Mouse (Mus musculus) forebrain, embryonic 10.5 days (tissue): ENCODE data around the gene Clpb. TPM values are rescaled to one million over a fixed set of nuclear protein-coding genes. Genes with fewer than 3 reads are reported as not detected.

ENCODE experiments used
- DNase-seq: peaks from one replicate; pipeline ENCODE4 v3.0.0-alpha.2; 2017; ENCODE audit warnings: low spot score; ENCODE audit errors: extremely low spot score
- H3K27ac ChIP-seq: fragments of 300-500 bp; sonication (generic); 2 replicates; pipeline ENCODE4 v1.5.1; 2016; ENCODE audit warnings: mild to moderate bottlenecking
- H3K27me3 ChIP-seq: fragments of 300-500 bp; sonication (generic); 2 replicates; pipeline ENCODE4 v1.6.1; 2016; ENCODE audit warnings: mild to moderate bottlenecking; ENCODE audit not compliant: poor library complexity, severe bottlenecking
- H3K36me3 ChIP-seq: fragments of 300-500 bp; sonication (generic); replicated peaks from 2 replicates; pipeline ENCODE4 v1.6.1; 2016; ENCODE audit warnings: mild to moderate bottlenecking, moderate library complexity
- H3K4me1 ChIP-seq: fragments of 300-500 bp; sonication (generic); 2 replicates; pipeline ENCODE4 v1.6.1; 2016
- H3K4me3 ChIP-seq: fragments of 300-500 bp; sonication (generic); 2 replicates; pipeline ENCODE4 v1.5.1; 2016; ENCODE audit warnings: mild to moderate bottlenecking, moderate library complexity
- H3K9me3 ChIP-seq: fragments of 300-500 bp; sonication (generic); 2 replicates; pipeline ENCODE4 v1.6.1; 2016; ENCODE audit warnings: mild to moderate bottlenecking, moderate library complexity
- WGBS: fragments of 180-500 bp; shearing (Covaris S2); methylation state at CpG from one replicate; pipeline ENCODE4 v1.1.7; 2016; 5-methylcytosine and 5-hydroxymethylcytosine counted together
- polyA plus RNA-seq: library from polyadenylated mRNA; unstranded; fragments of >200 nt; fragmentation: Nextera tagmentation; extraction: Ambion mirVana; gene quantifications from 2 replicates; pipeline ENCODE4 v1.2.1, GENCODE M21; 2016

The Clpb gene
- polyA plus RNA-seq, 1 experiment from 2014 or later: 52.3 TPM

DNA sequence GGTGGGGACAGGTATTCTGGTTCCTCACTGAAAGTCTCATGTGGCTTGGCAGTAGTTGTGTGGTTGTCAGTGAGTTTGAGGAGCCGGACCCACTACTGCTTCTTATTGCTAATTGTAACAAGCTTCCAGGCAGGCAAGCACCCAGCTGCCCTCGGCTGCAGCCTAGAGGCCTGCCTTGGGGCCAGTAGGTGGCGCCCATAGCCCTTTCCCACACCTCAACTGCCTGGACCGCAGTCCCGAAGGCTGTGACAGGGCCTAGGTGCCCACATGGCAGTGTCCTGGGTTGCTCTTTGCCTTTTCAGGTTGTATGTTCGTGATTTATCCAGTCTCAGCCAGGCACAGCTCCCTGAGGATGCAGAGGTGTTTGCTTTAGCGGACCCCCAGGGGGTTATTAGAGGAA lies 16.2 kb downstream of the Clpb start:
- Histone ChIP-seq H3K4me1 (peaks cover 80% of the 10 kb centered on the region), H3K27ac (no peak overlapping the region), H3K36me3 (no peaks in the 10 kb centered on the region), H3K4me3 (no peak overlapping the region), H3K9me3 (no peaks in the 10 kb centered on the region), H3K27me3 (0 out of 2 replicates have a peak, but pooled peaks cover under 1% of the 10 kb centered on the region)
- DNase-seq: peak; percentile 67
- WGBS: 16% methylated on average over 7 of the region's 7 CpGs

DNA sequence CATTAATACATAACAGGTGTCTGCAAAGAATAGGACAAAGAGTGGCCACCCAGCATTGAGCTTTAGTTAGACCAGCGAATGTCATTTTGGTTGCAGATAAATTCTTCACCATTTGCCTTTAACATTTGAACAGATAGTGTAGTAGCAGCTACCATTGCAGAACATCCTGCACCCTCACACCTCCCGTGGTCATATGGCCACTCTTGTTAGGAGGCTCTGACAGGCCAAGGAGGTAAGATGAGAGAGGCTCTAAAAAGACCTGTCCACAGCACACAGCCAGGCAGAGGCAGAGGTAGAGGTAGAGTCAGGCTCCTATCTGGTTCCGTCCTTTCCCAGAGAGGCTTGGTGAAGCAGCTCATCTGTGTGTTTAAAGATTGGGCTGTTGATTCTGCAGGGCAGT lies 17.5 kb downstream of the Clpb start:
- peaks cover 3% of the 10 kb centered on the region; the same call in 1 of the 2 replicates for H3K27me3 ChIP-seq
- H3K36me3 ChIP-seq: no peaks in the 10 kb centered on the region
- peaks cover 69% of the 10 kb centered on the region for H3K4me1 ChIP-seq
- DNase-seq: no peak
- no peaks in the 10 kb centered on the region for H3K9me3 ChIP-seq
- H3K27ac ChIP-seq: no peak overlapping the region
- H3K4me3 ChIP-seq: no peak overlapping the region
- WGBS: 82% methylated on average over 3 of the region's 3 CpGs

DNA sequence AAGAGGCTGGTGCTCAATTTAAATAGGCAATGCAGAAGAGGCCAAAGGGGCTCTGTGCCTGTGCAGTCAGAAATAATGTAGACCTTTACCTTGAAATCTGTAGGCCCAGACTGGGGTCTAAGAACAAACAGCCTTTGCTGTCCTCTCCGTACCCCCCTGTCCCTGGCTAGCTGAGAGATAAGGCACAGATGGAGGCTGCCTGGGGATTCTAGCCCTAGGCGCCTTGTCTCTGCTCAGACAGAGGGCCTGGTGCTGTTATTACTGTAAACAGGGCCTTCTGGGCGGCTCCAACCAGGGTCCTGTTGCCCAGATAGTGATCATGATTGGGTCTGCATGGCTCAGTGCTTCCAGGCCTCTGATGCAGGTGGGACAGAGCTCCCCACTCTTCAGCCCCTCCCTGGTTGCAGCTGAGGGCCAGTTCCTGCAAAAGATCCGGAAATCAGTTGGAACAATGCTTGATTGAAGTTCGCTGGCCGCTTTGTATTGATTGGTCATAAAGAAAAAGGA lies 18.2 kb downstream of the Clpb start:
- WGBS: 29% methylated on average over 6 of the region's 6 CpGs
- H3K27me3 ChIP-seq: peaks cover 3% of the 10 kb centered on the region; the same call in 1 of the 2 replicates
- no peaks in the 10 kb centered on the region for H3K9me3 ChIP-seq
- DNase-seq: no peak
- no peak overlapping the region for H3K4me3 ChIP-seq
- H3K27ac ChIP-seq: no peak overlapping the region
- no peaks in the 10 kb centered on the region for H3K36me3 ChIP-seq
- peaks cover 63% of the 10 kb centered on the region for H3K4me1 ChIP-seq

DNA sequence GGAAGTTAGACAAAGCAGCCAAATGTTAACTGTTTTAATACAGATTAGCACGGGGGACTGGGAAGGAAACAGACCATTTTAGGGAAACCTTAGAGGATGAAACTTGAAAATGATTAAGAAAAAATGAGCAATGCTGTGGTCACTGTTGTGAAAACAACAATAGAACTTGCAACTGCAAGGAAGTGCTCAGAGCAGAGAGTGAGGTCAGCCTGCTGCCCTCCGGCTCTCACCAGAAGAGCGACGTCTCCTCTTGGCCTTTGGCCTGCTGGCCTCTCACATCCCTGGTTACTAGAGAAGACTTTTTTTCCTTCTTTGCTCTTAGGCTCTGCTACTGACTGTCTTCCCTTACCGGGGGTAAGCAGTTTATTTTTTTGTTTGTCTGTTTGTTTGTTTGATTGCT lies 19.5 kb downstream of the Clpb start:
- H3K4me1 ChIP-seq: peaks cover 50% of the 10 kb centered on the region
- DNase-seq: no peak
- no peak overlapping the region for H3K27ac ChIP-seq
- H3K36me3 ChIP-seq: peaks cover 7% of the 10 kb centered on the region
- H3K9me3 ChIP-seq: no peaks in the 10 kb centered on the region
- WGBS: 48% methylated on average over 5 of the region's 5 CpGs
- no peak overlapping the region for H3K4me3 ChIP-seq
- peaks cover 3% of the 10 kb centered on the region; the same call in 1 of the 2 replicates for H3K27me3 ChIP-seq

DNA sequence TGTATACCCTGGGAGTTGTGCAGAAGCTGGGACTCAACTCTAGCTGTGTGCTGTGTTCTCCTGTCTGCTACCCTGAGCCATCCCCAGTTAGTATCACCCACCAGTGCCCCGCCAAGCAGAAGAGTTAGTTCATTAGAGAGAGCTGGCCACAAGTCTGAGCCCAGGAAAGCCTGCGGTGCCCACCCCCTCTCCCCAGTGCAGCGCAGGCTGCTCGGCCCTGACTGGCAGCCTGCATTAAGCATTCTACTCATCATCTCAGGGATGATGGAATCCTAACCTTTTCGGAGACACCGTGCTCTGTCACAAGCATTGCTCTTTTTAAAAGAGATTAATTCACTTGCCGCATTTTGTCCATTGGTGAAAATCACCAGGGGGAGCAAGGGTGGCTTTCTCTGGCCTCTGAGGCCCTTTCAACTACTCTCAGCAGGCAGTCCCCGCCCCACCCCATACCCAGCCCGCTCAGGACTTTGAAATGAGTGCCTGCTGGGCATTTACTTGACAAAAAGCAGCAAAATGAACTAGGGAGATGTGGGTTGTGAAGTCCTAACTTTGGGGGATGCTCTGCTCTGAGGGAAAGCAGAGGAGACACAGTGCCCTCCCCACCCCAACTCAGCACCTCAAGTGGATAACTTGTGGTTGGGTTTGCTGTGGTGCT lies 20.7 kb downstream of the Clpb start:
- H3K9me3 ChIP-seq: no peaks in the 10 kb centered on the region
- H3K36me3 ChIP-seq: peaks cover 17% of the 10 kb centered on the region
- DNase-seq: no peak
- H3K4me1 ChIP-seq: peaks cover 46% of the 10 kb centered on the region
- peak overlapping the region; percentile 20 for H3K4me3 ChIP-seq
- H3K27ac ChIP-seq: peak overlapping the region; percentile 48; the same call in 1 of the 2 replicates
- WGBS: 4% methylated on average over 9 of the region's 9 CpGs
- peaks cover 3% of the 10 kb centered on the region; the same call in 1 of the 2 replicates for H3K27me3 ChIP-seq

DNA sequence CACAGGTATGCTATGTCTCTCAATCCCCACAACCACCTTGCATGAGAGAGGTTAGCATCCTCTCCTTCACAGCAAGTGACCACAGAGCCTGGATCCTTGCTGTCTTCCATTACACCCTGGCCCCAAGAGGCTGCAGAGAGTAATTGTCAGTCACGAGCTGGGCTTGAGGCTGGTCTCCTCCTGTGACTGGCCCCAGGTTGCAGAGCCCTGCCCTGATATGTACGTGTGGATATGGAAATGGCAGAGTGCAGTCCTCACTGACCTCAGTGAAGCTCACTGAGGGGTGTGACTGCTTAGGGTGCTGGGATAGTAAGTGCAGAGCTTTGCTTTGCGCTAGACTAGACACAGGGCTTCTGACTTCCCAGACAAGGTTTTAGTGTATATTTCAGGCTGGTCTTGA lies 21.2 kb downstream of the Clpb start:
- Histone ChIP-seq H3K9me3 (no peaks in the 10 kb centered on the region), H3K4me3 (no peak overlapping the region), H3K4me1 (peaks cover 42% of the 10 kb centered on the region), H3K36me3 (peaks cover 22% of the 10 kb centered on the region), H3K27me3 (peaks cover 3% of the 10 kb centered on the region; the same call in 1 of the 2 replicates), H3K27ac (peak overlapping the region; percentile 48; the same call in 1 of the 2 replicates)
- WGBS: 38% methylated on average over 3 of the region's 3 CpGs
- no peak for DNase-seq

DNA sequence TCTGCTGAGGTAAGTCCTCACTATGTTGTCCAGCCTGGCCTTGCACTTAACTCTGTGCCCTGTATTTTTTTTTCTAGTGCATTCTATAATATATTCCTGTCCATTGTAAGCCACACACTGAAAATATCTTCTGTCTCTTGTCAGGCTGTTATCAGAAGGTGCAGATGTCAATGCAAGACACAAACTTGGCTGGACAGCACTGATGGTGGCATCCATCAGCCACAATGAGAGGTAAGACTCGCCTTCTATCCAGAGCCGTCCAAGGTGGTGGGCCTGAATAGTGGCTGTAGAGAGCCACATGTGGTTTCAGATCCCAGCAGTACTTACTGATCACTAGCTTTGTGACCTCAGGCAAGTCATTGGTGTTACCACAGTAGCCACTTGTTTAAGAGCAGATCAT lies 23.7 kb downstream of the Clpb start:
- Histone ChIP-seq H3K9me3 (no peaks in the 10 kb centered on the region), H3K4me3 (no peak overlapping the region), H3K27me3 (peaks cover 3% of the 10 kb centered on the region; the same call in 1 of the 2 replicates), H3K4me1 (peaks cover 26% of the 10 kb centered on the region), H3K27ac (no peak overlapping the region), H3K36me3 (peaks cover 22% of the 10 kb centered on the region)
- WGBS: 97% methylated on average over 2 of the region's 2 CpGs
- no peak for DNase-seq

DNA sequence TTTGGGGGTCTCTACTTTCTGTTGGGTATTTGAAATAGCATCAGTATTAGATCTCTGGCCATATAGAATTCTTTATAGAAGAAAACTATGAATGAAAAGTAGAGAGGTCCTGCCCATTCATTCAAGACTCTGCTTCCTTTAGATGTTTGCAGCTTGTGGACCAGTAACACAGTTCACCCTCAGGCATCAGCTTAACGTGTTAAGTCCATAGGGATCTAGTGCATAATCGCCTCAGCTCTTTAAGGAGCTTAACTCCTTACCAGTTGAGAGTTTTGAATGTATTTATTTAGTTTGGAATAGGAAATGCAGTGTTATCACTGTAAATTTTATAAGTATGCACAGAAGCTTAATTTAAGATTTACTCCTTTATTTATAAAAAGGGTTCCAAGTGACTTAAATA lies 27.0 kb downstream of the Clpb start:
- H3K4me3 ChIP-seq: no peak overlapping the region
- peaks cover 27% of the 10 kb centered on the region for H3K36me3 ChIP-seq
- no peaks in the 10 kb centered on the region for H3K27me3 ChIP-seq
- no peaks in the 10 kb centered on the region for H3K4me1 ChIP-seq
- H3K9me3 ChIP-seq: no peaks in the 10 kb centered on the region
- no peak overlapping the region for H3K27ac ChIP-seq
- DNase-seq: no peak
- WGBS: 65% methylated on average over 2 of the region's 2 CpGs

DNA sequence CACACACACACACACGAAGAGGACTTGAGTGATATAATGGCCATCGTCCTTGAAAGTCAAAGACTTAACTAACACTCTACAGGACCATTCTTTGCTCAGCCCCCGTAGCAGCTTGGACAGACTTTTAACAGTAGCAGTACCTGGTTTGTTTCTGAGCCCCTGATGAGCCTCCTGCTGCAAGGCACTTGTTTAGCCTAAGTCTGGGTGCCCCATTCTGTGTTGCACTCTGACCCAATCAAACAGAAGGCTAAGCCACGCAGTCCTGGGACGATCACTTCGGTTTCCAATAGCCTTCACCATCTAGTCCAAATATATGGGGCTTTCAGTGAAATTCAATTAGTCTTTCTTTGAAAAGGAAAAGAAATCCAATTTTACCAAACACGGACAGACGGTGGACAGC lies 28.4 kb downstream of the Clpb start:
- no peak overlapping the region for H3K27ac ChIP-seq
- DNase-seq: no peak
- H3K36me3 ChIP-seq: peaks cover 31% of the 10 kb centered on the region
- no peaks in the 10 kb centered on the region for H3K4me1 ChIP-seq
- no peaks in the 10 kb centered on the region for H3K9me3 ChIP-seq
- WGBS: 88% methylated on average over 8 of the region's 8 CpGs
- no peak overlapping the region for H3K4me3 ChIP-seq
- H3K27me3 ChIP-seq: no peaks in the 10 kb centered on the region

DNA sequence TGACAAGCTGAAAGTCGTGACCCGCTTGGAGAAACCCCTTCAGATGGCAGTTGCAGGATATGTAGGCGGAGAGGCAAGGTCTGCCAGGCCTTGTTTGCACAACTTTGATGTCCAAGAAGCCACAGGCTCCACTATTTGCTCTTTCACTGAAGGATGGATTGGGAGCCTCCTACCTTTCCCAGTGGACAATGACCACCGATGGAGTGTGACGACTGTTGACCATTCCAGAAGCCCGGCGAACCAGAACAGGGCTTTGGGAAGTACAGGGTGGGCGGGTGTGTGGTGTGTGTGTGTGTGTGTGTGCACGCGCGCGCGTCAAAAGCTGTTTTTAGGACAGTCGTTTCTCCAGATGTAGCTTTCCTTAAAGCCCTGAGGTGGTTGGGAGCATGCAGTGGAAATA lies 29.0 kb downstream of the Clpb start:
- no peaks in the 10 kb centered on the region for H3K9me3 ChIP-seq

DNA sequence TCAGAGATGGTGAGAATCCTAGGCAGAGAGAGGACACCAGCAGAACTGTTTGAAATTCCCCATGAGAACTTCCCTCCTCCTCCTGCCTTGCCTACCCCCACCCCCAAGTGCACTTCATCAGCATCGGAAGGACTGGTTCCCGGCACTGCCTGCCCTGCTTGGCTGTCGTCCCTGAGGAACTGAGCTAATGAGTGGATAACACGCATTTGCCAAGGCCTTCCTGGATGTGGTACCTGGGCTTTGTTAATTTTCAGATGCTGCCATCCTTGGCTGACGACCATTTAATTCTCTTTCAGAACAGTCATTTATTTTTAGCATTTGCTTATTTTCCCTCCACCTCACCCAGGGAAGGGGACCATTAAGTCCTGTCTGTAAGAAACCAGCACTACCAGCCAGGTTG lies 32.0 kb downstream of the Clpb start:
- 85% methylated on average over 5 of the region's 5 CpGs for WGBS
- Histone ChIP-seq H3K27me3 (no peaks in the 10 kb centered on the region), H3K9me3 (no peaks in the 10 kb centered on the region), H3K4me1 (peaks cover 3% of the 10 kb centered on the region; the same call in 1 of the 2 replicates), H3K36me3 (peaks cover 8% of the 10 kb centered on the region; the same call in 1 of the 2 replicates), H3K27ac (no peak overlapping the region), H3K4me3 (no peak overlapping the region)
- no peak for DNase-seq

More for the DNA sequence above, 29.0 kb downstream of the Clpb start:
- DNase-seq: no peak
- Histone ChIP-seq H3K36me3 (peaks cover 28% of the 10 kb centered on the region), H3K27ac (no peak overlapping the region), H3K27me3 (no peaks in the 10 kb centered on the region), H3K4me1 (no peaks in the 10 kb centered on the region), H3K4me3 (no peak overlapping the region)
- 73% methylated on average over 14 of the region's 14 CpGs for WGBS

DNA sequence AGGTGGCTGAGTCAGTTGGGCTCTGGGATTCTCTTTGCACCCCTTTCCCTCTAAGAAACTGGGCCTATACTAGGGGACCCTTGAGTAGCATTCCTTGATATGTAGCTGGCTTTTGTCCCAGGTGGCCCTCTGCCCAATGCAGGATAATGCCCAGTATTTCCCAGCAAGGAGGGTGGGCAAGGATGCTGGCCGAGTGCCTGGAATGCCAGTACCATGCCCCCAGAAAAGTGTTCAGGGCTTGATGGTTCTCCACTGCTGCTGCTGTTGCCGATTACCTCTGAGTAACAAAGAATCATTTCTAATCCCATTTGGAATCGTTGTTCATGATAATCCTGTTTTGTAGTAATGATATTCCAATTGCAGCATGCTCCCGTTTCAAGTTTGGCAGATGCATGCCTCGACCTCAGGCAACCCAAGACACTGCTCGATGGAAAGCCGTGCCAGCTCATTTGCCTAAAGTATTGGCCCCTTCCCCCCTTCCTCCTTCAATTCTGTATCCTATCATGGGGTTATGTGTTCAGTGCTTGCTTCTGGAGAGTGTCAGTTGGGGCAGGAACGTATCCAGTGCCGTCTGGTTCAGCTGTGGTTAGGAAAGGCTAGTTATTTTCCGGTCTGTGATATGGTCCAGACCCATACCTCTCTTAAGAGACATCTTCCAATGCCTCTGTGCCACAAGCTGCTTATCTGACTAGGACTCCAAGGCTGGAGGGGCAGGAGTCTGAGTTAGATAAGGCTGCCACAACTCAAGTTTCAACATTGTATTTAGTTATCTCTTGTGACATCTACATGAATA lies 33.7 kb downstream of the Clpb start:
- Histone ChIP-seq H3K36me3 (peaks cover 8% of the 10 kb centered on the region; the same call in 1 of the 2 replicates), H3K4me1 (peaks cover 6% of the 10 kb centered on the region; the same call in 1 of the 2 replicates), H3K27ac (no peak overlapping the region), H3K27me3 (no peaks in the 10 kb centered on the region), H3K4me3 (no peak overlapping the region), H3K9me3 (no peaks in the 10 kb centered on the region)
- no peak for DNase-seq
- WGBS: 87% methylated on average over 10 of the region's 10 CpGs

DNA sequence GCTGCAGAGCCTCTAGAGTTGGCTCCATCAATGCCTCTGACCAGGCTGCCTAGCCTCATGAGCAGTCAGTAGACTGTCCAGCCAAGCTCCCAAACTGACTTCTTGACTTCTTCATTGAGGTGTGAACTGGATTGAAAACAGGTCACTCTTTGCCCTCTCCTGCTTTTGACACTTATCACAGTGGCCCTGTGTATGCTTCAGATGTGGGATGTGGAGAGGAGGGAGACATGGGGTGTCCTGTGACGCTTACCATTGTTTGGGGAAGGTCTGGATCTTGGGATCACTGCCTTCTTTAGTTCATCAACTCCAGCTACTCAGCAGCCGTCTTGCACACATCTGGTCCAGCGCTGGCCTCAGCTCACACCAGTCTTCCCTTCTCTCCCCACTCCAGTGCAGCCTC lies 36.9 kb downstream of the Clpb start:
- H3K27ac ChIP-seq: no peak overlapping the region
- H3K4me1 ChIP-seq: peaks cover 10% of the 10 kb centered on the region; the same call in 1 of the 2 replicates
- 56% methylated on average over 3 of the region's 3 CpGs for WGBS
- no peak for DNase-seq
- 0 out of 2 replicates have a peak, but pooled peaks cover 4% of the 10 kb centered on the region for H3K36me3 ChIP-seq
- H3K9me3 ChIP-seq: no peaks in the 10 kb centered on the region
- H3K27me3 ChIP-seq: no peaks in the 10 kb centered on the region
- no peak overlapping the region for H3K4me3 ChIP-seq
